Mouse (Mus musculus): Measurements from ENCODE around the gene Myof. TPM values are rescaled to one million over a fixed set of nuclear protein-coding genes. Genes with fewer than 3 reads are reported as not detected.

The Myof gene
- polyA plus RNA-seq, 1 experiment, result not detected

GRCm38 (mm10) chr19:38025254-38026041, 17.9 kb downstream of the Myof start:
- H3K27ac ChIP-seq (ENCODE audit: insufficient read depth, low read depth, low read length), result no peak overlapping the region; the same call in 1 of the 2 replicates
- TF ChIP-seq CTCF (IDR thresholded peaks at IDR 0.05; ENCODE audit: insufficient read depth, low read depth, low read length) (no peak), POLR2A (IDR thresholded peaks at IDR 0.05; ENCODE audit: insufficient read depth, low read depth, low read length) (no peak)
- 41% methylated on average over 8 of the region's 9 CpGs for WGBS
- no peak overlapping the region for H3K4me3 ChIP-seq (ENCODE audit: insufficient read depth, low read depth, low read length)
- peaks cover 19% of the 10 kb centered on the region; the same call in 1 of the 2 replicates for H3K4me1 ChIP-seq (ENCODE audit: control insufficient read depth, insufficient read depth, low read length)

GRCm38 (mm10) chr19:38023603-38024002, 19.8 kb downstream of the Myof start:
- Histone ChIP-seq H3K27ac (ENCODE audit: insufficient read depth, low read depth, low read length) (no peak overlapping the region), H3K4me3 (ENCODE audit: insufficient read depth, low read depth, low read length) (no peak overlapping the region), H3K4me1 (ENCODE audit: control insufficient read depth, insufficient read depth, low read length) (peaks cover 14% of the 10 kb centered on the region; the same call in 1 of the 2 replicates)
- WGBS, result 46% methylated on average over 4 of the region's 4 CpGs
- TF ChIP-seq POLR2A (IDR thresholded peaks at IDR 0.05; ENCODE audit: insufficient read depth, low read depth, low read length), result no peak
- TF ChIP-seq CTCF (IDR thresholded peaks at IDR 0.05; ENCODE audit: insufficient read depth, low read depth, low read length), result no peak

- peaks cover 14% of the 10 kb centered on the region; the same call in 1 of the 2 replicates for H3K4me1 ChIP-seq (ENCODE audit: control insufficient read depth, insufficient read depth, low read length)
- H3K27ac ChIP-seq (ENCODE audit: insufficient read depth, low read depth, low read length), result no peak overlapping the region
- no peak overlapping the region for H3K4me3 ChIP-seq (ENCODE audit: insufficient read depth, low read depth, low read length)
- WGBS, result 36% methylated on average over 4 of the region's 4 CpGs
- TF ChIP-seq POLR2A (IDR thresholded peaks at IDR 0.05; ENCODE audit: insufficient read depth, low read depth, low read length) (no peak), CTCF (IDR thresholded peaks at IDR 0.05; ENCODE audit: insufficient read depth, low read depth, low read length) (no peak)
Observed at GRCm38 (mm10) chr19:38022710-38023109, 20.7 kb downstream of the Myof start.

- 82% methylated on average over 1 of the region's 1 CpGs for WGBS
- peaks cover 8% of the 10 kb centered on the region for H3K4me1 ChIP-seq (ENCODE audit: control insufficient read depth, insufficient read depth, low read length)
- H3K27ac ChIP-seq (ENCODE audit: insufficient read depth, low read depth, low read length), result no peak overlapping the region
- H3K4me3 ChIP-seq (ENCODE audit: insufficient read depth, low read depth, low read length), result no peak overlapping the region
- TF ChIP-seq CTCF (IDR thresholded peaks at IDR 0.05; ENCODE audit: insufficient read depth, low read depth, low read length), result no peak
Observed at GRCm38 (mm10) chr19:38015873-38016254, 27.5 kb downstream of the Myof start.

- H3K4me3 ChIP-seq (ENCODE audit: insufficient read depth, low read depth, low read length), result no peak overlapping the region
- H3K4me1 ChIP-seq (ENCODE audit: control insufficient read depth, insufficient read depth, low read length), result peaks cover 8% of the 10 kb centered on the region
- no peak for TF ChIP-seq POLR2A (IDR thresholded peaks at IDR 0.05; ENCODE audit: insufficient read depth, low read depth, low read length)
- TF ChIP-seq CTCF (IDR thresholded peaks at IDR 0.05; ENCODE audit: insufficient read depth, low read depth, low read length), result no peak
- 0 out of 2 replicates have a peak overlapping the region, but pooled peaks have one; percentile 1 for H3K27ac ChIP-seq (ENCODE audit: insufficient read depth, low read depth, low read length)
- WGBS, result 16% methylated on average over 1 of the region's 1 CpGs
Observed at GRCm38 (mm10) chr19:38015180-38015872, 28.1 kb downstream of the Myof start.

GRCm38 (mm10) chr19:38014443-38014842, 28.9 kb downstream of the Myof start:
- H3K27ac ChIP-seq (ENCODE audit: insufficient read depth, low read depth, low read length), result no peak overlapping the region
- H3K4me1 ChIP-seq (ENCODE audit: control insufficient read depth, insufficient read depth, low read length), result peaks cover 8% of the 10 kb centered on the region
- H3K4me3 ChIP-seq (ENCODE audit: insufficient read depth, low read depth, low read length), result no peak overlapping the region
- TF ChIP-seq POLR2A (IDR thresholded peaks at IDR 0.05; ENCODE audit: insufficient read depth, low read depth, low read length) (no peak), CTCF (IDR thresholded peaks at IDR 0.05; ENCODE audit: insufficient read depth, low read depth, low read length) (no peak)
- 91% methylated on average over 5 of the region's 5 CpGs for WGBS

GRCm38 (mm10) chr19:38011379-38011778, 32.0 kb downstream of the Myof start:
- no peak overlapping the region for H3K27ac ChIP-seq (ENCODE audit: insufficient read depth, low read depth, low read length)
- TF ChIP-seq POLR2A (IDR thresholded peaks at IDR 0.05; ENCODE audit: insufficient read depth, low read depth, low read length) (no peak), CTCF (IDR thresholded peaks at IDR 0.05; ENCODE audit: insufficient read depth, low read depth, low read length) (no peak)
- 70% methylated on average over 1 of the region's 1 CpGs for WGBS

GRCm38 (mm10) chr19:38004809-38005380, 38.5 kb downstream of the Myof start:
- H3K4me1 ChIP-seq (ENCODE audit: control insufficient read depth, insufficient read depth, low read length), result peaks cover 4% of the 10 kb centered on the region; the same call in 1 of the 2 replicates
- TF ChIP-seq POLR2A (IDR thresholded peaks at IDR 0.05; ENCODE audit: insufficient read depth, low read depth, low read length), result no peak
- TF ChIP-seq CTCF (IDR thresholded peaks at IDR 0.05; ENCODE audit: insufficient read depth, low read depth, low read length), result no peak
- H3K4me3 ChIP-seq (ENCODE audit: insufficient read depth, low read depth, low read length), result no peak overlapping the region
- no peak overlapping the region for H3K27ac ChIP-seq (ENCODE audit: insufficient read depth, low read depth, low read length)
- WGBS, result 80% methylated on average over 8 of the region's 8 CpGs

More at GRCm38 (mm10) chr19:38011379-38011778, 32.0 kb downstream of the Myof start:
- Histone ChIP-seq H3K4me3 (ENCODE audit: insufficient read depth, low read depth, low read length) (no peak overlapping the region), H3K4me1 (ENCODE audit: control insufficient read depth, insufficient read depth, low read length) (peaks cover 8% of the 10 kb centered on the region)
